Mouse (Mus musculus): ENCODE measurements at regions not wholly inside any gene's neighbourhood (a gene's known extent, or its start where the extent isn't known, plus 50 kb on each side); places are given as distances from the start of the nearest gene placed in this dataset.

- peak in 1 of 2 experiments; percentile 6 for DNase-seq
Measured at GRCm38 (mm10) chr17:84129204-84129603, 58.5 kb downstream of the Zfp36l2 start.

GRCm38 (mm10) chr17:84128262-84128661, 59.5 kb downstream of the Zfp36l2 start:
- DNase-seq = peak in 1 of 2 experiments; percentile 15

GRCm38 (mm10) chr17:84126168-84126567, 61.6 kb downstream of the Zfp36l2 start:
- peak in 1 of 2 experiments; percentile 54 for DNase-seq

GRCm38 (mm10) chr17:84123161-84123560, 64.6 kb downstream of the Zfp36l2 start:
- DNase-seq = peak in 1 of 2 experiments; percentile 12

- no peak for DNase-seq
Measured at GRCm38 (mm10) chr17:84122486-84123131, 65.1 kb downstream of the Zfp36l2 start.

GRCm38 (mm10) chr17:84121291-84121690, 66.5 kb downstream of the Zfp36l2 start:
- peak in 1 of 2 experiments; percentile 59 for DNase-seq

- peak; percentile 80 to 95 for DNase-seq
Measured at GRCm38 (mm10) chr17:84119221-84120017, 68.3 kb downstream of the Zfp36l2 start.

GRCm38 (mm10) chr17:84118781-84119180, 69.0 kb downstream of the Zfp36l2 start:
- no peak for DNase-seq

- DNase-seq = peak; percentile 48 to 65
Measured at GRCm38 (mm10) chr17:84118271-84118670, 69.5 kb downstream of the Zfp36l2 start.

- DNase-seq = peak in 1 of 2 experiments; percentile 62
Measured at GRCm38 (mm10) chr17:84117756-84118155, 70.0 kb downstream of the Zfp36l2 start.

- DNase-seq = peak; percentile 67 to 91
Measured at GRCm38 (mm10) chr17:84116340-84117279, 71.1 kb downstream of the Zfp36l2 start.

GRCm38 (mm10) chr17:84115957-84116339, 71.8 kb downstream of the Zfp36l2 start:
- no peak for DNase-seq

- no peak for DNase-seq
Measured at GRCm38 (mm10) chr17:84115133-84115532, 72.6 kb downstream of the Zfp36l2 start.

GRCm38 (mm10) chr17:84114279-84114994, 73.3 kb downstream of the Zfp36l2 start:
- peak in 1 of 2 experiments; percentile 66 for DNase-seq

GRCm38 (mm10) chr17:84113608-84114278, 74.0 kb downstream of the Zfp36l2 start:
- peak; percentile 88 to 90 for DNase-seq

GRCm38 (mm10) chr17:84112411-84113031, 75.2 kb downstream of the Zfp36l2 start:
- DNase-seq = no peak

- no peak for DNase-seq
Measured at GRCm38 (mm10) chr17:84111787-84112370, 75.9 kb downstream of the Zfp36l2 start.

- DNase-seq = no peak
Measured at GRCm38 (mm10) chr17:84110945-84111344, 76.8 kb downstream of the Zfp36l2 start.

- DNase-seq = no peak
Measured at GRCm38 (mm10) chr17:84110000-84110695, 77.6 kb downstream of the Zfp36l2 start.

Data from thymus, adult 18-20 months (tissue).